Mouse (Mus musculus) mature B cell (primary cell): ENCODE measurements at regions not wholly inside any gene's neighbourhood (a gene's known extent, or its start where the extent isn't known, plus 50 kb on each side); places are given as distances from the start of the nearest gene placed in this dataset.

Experiments used
- in situ Hi-C: fragments of 300-500 bp; cut with MboI; formaldehyde crosslinking; loops from 2 replicates; pipeline ENCODE4 v1.14.3; 2019

DNA sequence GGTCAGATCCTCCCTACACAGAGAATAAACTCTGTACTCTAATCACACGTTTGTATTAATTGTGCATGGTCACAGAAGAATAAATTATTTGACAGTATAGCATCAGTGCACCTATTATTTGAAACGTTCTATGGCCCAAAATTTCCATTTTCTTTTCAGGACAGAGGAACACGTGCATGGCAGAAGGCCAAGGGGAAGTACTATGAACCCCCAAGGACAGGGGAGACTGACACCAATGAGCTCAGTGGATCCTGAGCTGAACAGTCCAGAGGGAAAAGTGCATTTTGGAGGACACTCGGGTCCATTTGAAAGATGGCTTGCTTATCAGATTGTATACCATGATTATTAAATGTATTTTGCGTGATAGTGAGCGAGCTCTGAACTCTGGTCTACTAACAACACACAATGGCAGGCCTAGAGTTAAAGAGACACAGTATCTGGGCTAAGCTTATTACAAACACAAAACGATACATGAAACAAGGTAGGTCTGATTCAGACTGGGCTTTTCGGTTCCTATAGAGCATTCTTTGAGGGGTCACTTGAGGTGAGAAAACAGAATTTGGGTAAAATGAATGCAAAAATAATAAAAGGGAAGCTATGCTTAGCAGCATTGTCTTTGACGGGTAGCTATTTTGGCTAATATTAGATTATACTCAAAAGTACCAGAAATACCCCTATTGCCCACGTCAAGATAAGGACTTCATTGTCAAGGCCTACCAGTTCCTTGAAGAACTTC is 1431.7 kb downstream of the Slc22a22 start:
- in situ Hi-C loops, result loop anchor here (10.0 kb wide), 1 partner anchor 481 kb away; no protein-coding TSS in a partner anchor

DNA sequence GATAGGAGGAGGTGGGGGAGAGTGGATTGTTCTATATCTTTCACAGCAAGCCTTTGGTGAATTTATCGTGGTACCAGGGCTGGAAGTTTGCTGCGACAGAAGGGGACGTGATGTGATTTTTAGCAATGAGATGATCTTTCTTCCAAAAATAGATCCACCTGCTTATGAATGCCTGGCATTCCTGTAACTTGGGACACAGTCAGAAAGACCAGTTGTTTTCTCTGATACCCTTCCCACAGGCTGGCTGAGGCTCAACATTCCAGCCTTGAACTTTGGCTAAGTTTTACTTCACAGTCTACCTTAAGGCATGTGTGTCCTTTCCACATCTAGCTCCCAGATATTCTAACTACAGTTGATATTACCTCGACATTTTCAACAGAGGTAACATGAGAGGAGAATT is 1434.1 kb downstream of the Slc22a22 start:
- in situ Hi-C loops, result loop anchor here (10.0 kb wide), 1 partner anchor 478 kb away; no protein-coding TSS in a partner anchor

DNA sequence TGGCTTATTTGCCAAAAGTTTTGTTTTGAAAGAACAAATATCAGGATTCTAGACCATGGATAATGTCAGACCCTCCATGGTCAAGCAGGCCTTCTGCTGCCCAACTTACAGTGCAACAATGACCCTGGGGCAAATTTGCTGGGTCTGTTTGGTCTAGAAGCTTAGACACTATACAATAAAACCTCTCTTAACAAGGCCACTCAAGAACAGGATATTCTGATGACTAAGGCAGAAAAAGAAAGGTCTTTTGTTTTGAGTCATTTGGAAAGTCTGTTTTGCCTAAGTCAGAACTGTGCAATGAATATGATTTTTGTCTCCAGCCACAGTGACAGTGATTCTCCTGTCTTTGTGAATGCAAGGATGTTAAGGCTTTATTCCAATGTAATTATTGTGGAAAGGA is 1435.0 kb downstream of the Slc22a22 start:
- in situ Hi-C loops, result loop anchor here (10.0 kb wide), 1 partner anchor 478 kb away; no protein-coding TSS in a partner anchor

DNA sequence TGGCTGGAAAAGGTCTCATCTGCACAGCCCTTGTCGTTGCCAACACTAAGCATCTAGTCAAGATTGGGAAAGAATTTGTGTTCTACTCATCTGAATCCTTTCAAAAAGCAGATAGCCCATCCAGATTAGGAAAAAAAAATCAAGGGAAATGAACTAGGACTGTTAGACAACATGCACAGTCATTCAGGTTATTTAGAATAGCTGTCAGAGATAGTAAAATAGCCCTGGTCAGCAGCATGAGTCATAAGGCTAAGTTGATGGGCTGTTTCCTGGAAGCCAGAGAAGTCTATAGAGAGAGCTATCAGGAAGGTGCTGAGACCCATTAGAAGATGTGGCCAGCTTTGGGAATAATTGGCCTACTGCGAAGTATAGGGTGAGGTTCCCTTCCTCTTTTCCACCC is 1447.4 kb downstream of the Slc22a22 start:
- in situ Hi-C loops, result no loop called here

DNA sequence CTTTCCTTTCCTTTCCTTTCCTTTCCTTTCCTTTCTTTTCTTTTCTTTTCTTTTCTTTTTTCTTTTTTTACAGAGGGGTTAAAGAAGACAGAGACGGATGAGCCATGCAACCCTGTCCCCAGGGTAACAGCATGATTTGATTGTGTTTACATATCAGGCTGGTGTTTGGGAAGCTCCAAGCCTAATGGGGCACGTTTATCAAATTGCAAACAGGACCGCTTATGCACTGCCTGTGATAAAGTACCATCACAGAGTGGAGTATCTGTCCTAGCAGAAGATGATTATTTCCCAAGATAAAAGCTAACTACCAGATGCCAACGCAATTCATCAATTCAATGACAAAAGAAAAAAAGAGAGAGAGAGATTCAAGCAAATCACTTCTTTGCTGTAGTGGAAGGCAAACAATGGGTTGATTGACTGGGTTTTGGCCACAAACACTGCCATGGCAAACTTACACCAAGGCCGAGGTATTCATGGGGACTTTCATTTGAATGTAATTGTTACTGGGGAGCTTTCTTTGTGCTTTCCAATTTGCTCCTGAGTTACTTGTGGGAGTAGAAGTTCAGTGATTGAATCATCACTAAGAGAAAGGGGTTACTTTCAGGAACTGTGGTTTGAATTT is 1450.1 kb downstream of the Slc22a22 start:
- in situ Hi-C loops, result no loop called here

DNA sequence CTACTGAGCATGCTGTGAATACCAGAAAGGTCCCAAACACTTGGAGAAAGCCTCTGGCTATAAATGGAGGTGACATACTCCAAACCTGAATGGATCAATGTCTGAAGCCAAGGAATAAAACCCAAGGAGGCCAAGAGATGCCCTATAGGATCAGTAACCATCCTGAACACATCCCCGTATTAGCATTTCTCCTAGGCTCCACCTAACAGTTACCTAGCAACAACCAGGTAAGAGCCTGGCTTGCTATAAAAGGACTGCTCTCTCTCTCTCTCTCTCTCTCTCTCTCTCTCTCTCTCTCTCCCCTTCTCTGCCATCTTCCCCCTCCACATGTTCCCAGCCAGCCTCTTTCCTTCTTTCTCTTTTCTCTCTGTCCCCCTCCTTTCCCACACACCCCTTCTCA is 1452.7 kb downstream of the Slc22a22 start:
- in situ Hi-C loops, result no loop called here

DNA sequence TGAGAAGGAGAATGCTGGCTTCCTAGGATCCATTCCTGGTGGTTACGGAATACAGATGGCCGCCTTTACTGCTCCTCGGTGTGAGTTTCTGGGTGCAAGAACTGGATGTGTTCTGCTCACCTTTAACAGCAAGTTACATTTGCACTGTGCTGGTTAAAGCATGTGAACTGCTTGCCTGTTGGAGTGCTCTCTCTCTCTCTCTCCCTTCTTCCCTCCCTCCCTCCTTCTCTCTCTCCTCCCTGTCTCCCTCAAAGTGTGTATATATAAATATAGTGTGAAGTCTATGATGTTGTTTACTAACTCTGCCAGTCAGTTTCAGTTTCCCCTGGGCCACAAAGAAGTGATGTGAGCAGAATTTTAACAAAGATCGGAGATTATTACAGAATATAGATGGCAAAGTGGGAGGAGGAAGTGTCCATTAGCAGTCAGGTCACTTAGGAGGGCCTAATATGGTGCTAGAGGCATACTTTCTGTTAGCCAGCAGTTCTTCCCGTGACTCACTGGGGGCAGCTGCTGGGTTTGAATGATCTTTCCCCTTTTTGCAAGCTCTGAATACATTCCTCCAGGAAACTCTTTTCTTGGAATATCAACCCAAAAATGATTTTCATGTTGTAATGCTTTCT is 1453.5 kb downstream of the Slc22a22 start:
- in situ Hi-C loops, result no loop called here

DNA sequence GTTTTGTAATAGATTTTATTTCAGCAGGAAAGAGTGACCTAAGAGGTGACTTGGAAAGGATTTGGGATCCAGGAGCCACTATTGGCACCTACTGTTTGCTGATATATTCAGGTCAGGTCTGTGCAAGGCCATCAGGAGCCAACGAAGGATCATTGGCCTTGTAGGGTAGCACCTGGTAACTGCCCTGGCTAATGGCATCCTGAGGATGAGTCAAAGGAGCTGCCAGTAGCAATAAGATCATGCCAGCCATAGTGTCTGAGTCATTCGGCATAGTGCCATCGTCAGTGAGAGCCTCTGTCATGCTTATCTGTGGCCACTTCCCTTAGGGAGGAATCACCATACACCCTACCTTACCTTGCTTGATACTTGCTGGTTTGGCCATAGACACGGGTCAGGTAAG is 1455.1 kb downstream of the Slc22a22 start:
- in situ Hi-C loops, result no loop called here

DNA sequence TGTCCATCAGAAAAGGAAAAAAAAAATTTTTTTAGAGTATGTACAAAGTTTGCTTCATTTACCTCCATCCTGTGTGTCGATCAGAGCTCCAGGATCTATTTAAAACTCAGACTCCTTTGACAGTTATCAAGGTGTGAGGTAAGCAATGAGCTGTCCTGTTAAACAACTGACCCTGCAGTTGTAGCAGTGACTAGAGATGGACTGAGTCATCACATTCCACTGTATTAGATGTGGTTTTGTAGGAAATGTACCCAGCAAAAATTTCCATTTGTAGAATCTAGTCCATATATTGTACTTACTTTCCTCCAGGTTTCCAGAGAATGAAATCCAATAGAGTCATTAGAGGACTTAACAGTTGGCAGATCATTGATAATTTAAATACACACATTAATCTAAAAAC is 1459.3 kb downstream of the Slc22a22 start:
- in situ Hi-C loops, result no loop called here

DNA sequence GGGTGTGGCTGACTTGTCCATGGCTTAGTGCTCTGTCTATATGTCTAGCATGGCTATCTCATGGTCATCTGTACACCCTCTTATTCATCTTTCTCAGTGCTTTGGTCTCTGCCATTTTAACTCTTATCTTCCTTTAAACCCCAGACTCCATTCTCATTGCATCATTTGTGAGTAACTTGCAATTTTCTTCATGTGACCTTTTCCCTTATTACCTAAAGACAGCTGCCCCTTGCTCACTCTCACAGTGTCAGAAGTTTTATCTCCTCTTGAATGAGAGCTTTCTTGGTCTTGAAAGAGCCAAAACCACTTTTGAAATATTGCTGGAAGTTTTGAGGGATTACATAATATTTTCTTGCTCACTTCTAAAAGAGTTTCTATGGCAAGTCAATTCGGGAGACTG is 1459.9 kb downstream of the Slc22a22 start:
- in situ Hi-C loops, result no loop called here

DNA sequence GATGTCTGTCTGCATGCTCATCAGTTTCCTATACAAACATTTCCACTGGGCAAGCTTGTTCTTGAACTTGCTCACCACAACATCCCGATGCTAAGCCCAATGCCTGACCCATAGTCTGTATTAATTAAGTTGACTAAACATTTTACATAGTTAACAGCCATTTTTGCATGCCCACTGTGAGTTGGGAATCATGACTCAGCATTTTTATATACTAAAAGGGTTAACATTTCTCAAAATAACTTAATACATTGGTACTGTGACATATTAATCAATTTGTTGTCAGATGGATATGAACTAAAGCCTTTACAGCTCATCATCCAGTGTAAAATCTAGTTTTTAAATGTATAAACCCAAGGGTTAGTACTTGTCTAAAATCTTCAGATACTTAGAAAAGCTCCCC is 1461.4 kb downstream of the Slc22a22 start:
- in situ Hi-C loops, result no loop called here

DNA sequence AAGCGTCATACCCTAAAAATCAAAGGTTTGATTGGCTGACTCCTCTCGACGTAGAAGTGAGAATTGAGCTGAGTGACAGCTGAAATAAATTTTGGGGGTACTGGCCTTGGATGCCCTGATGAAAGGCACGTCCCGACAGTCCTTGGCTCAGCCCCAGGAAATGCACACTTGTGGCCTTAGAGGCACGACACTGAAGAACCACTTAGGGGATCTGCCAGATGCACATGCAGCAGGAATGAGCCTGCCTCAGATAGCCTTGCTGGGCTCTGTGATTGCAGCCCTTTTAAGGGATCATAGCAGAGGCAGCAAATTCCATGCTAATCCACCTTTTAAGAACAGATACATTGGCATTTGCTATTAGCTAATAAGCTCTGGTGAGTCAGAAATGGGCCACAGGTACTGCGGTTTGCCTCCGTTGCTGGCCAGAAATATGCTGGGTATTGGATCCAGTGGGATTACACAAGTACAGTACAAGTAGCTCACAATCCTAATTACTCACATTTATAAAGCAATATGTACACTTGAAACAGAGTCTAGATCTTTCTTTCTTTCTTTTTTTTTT is 1463.3 kb downstream of the Slc22a22 start:
- in situ Hi-C loops, result no loop called here

DNA sequence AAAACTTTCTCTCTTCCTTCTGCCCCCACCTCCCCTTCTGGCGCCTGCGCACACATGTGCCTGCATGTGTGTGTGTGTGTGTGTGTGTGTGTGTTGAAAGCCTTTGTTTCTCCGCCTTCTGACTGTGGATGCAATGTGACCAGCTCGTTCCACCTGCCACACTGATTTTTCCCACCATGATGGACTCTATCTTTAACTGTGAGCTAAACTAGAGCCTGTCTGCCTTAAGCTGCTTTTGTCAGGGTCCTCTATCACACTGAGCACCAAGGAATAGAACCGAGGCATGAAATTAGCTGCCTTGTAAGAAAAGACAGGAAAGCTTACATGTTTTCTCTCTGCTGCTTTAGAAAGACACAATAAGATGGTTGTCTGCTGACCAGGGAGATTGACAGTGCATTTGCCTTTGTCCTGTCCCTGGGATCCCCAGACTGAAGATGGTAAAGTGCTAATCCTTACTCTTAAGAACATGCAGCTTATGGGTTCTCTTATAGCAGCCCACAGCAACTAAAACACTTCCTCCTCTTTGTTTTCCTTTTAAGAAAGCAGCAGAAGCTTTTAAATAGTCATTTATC is 1468.7 kb downstream of the Slc22a22 start:
- in situ Hi-C loops, result no loop called here

DNA sequence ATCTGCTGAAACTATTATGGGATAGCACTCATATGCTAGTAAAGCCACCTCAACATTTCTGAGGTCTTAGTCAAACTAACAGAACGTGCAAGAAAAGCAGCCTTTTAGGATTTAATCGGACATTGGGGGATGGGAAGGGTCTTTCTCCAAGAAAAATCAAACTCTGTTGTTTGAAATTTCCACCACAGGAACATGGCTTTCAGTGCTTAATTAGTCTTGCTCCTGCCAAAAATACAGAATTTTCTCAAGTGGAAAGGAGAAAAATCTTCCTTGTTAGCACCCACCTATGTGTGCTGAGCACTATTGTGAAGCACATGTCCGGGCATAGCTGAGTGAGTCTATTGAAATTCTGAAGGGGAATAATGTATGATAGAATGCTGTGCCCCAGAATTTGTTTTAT is 1470.0 kb downstream of the Slc22a22 start:
- in situ Hi-C loops, result no loop called here

DNA sequence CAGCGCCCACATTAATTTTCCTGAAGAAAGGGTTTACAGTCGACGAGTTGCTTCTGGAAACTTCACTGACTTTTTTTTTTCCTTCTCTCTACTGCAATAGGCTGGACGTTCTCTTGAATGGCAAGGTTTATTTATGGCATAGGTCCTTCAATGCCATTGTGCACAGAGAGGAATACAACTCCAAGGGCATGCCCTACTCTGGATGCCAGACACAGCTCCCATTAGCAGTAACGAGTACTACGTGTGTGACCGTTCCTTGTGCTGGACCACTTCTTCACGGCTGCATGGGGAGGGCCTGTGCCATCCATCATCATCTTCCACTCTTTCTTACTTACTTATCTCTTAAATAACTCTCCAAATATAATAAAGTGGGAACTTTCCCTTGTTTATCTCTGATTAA is 1472.1 kb downstream of the Slc22a22 start:
- in situ Hi-C loops, result no loop called here

DNA sequence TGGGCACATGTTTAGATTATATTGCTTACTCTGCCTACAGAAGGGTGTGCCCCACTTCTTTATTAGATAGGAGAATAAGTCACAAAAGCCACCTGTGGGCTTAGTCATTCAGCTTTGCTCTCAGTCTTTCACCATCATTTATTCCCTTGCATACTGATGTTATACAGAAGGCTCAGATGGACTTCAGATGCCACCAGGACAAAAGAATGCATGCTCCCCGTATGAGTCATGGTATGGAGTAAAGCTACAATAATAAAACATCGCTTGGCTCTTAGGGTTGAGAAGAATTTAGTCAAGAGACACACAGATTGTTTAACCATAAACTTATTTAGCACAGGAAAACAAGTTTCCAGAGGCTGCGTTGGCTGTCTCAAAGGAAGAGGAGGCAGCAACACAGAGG is 1473.5 kb downstream of the Slc22a22 start:
- in situ Hi-C loops, result no loop called here

DNA sequence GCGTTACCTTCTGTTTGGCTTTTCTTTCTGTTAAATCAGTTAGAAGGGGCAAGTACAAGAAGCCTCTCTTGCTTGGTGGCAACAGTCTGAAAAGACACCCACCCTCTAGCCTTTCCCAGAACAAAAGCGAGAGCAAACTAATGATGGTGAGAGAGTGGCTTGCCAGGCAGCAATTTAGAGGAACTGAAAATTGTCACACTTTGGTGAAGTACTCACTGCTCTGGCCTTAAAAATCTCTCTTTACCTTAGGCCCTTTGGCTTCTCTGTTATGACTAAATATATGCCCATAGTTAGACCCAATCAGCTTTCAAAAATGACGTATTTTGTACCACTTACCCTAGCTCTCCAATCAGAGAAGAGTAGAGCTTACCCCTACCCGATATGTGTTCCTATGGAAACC is 1477.8 kb downstream of the Slc22a22 start:
- in situ Hi-C loops, result no loop called here

DNA sequence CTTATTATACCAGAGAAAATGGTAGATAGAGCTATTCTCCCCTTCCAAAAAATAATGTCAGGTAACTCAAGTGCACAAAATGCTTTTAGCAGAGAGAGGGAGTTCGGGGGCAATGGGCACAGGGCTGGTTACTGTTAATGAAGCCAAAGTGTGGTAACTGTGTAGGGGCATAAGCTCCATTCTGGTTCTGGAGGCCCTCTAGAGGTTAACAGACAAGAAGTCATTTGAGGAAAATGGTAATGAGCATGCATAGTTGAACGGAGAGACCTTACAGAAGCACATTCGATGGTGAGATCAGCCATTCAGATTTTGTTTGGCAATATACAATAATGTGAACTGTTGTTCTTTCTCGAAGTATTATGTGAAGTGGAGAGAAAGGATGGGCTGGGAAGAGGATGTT is 1479.4 kb downstream of the Slc22a22 start:
- in situ Hi-C loops, result no loop called here

DNA sequence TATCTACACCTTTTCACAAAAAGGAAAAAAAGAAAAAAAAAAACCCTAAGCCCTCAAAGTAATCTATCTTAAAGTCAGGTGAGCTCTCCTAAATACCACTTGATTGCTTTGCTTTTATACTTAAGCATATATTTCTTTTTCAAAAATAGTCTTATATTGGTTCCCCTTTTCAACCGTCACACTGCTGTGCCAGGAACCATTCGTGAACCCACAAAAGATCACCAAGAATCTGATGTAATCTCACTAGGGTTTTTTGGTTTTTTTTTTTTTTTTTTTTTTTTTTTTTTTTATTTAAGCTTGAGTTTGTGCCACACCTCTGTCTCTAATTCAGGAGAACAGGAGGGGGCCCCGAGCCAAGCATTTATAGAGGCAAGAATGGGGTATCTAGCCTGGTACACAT is 1482.7 kb downstream of the Slc22a22 start:
- in situ Hi-C loops, result no loop called here

DNA sequence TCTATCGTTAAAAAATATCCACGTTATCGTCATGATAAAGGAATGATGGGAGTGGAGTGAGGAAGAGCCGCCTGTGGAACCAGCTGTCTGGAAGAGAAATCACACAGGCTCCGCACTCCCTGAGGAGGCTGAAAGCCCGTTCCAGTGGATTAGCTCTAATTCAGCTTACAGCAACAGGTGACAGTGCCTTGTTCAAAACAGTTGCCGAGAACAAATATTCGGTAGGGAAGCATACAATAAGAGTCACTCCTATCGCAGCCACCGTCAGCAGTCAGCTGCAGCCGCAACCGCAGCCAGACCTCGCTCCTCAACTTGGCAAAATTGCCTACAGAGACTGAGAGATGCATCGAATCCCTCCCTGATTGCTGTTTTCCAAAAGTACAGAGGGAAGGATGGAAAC is 1501.6 kb downstream of the Slc22a22 start:
- in situ Hi-C loops, result no loop called here

DNA sequence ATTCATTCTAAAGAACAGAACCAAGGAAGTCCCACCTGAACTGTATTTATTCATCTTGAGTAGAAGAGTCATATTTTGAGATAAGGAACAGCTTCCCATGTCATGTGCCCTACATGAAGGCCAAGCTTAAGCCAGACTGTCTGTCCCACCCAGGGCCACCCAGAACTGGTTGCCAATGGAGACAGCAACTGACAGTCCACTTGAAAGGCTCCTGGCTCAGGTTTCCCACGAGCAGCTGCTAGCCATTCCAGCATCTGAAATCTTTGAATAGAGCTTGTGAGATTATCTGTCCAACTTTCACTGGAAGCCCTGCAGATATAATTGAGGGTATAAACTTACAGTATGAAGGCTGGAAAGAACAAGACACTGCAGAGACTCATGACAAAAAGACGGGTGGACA is 1510.6 kb downstream of the Slc22a22 start:
- in situ Hi-C loops, result no loop called here

DNA sequence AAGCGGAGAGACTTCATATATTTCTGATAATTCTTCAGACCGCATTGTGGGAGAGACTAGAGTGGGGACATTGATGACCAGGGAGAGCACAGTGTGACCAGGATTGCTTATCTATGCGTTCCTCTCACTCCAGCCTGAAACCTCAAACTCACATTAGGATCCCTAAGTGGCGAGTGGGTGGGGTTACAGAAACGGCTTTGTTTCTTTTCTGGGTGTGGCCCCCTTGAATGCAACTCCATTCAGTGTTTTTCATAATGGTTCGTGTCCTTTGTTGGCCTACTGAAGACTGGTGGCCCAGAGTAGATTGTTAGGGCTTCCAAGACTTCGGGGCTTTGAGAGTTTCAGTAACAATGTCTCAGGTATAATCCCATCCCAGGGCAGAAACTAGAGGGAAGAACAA is 1512.1 kb downstream of the Slc22a22 start:
- in situ Hi-C loops, result no loop called here

DNA sequence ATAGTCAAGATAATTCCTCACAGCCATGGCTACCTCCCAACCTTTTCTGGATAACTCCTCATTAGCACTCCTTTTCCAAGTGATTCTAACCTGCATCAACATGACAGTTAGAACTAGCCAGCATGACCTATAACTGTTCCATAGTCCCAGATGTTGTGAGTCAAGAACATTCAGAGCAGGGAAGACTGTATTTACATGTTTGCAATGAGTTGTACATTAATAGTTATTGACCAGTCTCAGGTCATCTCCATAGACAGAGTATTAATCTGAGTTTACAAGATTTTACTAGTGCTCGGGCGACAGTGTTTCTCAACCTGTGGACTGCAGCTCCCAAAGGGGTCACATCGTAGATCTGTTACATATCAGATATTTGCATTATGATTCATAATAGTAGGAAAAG is 1515.3 kb downstream of the Slc22a22 start:
- in situ Hi-C loops, result no loop called here
